Mouse (Mus musculus) monocyte, adult 5-6 weeks (primary cell): Measurements from ENCODE around the gene Map1b. TPM values are rescaled to one million over a fixed set of nuclear protein-coding genes. Genes with fewer than 3 reads are reported as not detected.

Source experiments
- ATAC-seq: fragments of 153-309, 156-312 bp; replicated peaks from 2 replicates; pipeline ENCODE4 v1.8.0; 2017; ENCODE audit warnings: mild to moderate bottlenecking; ENCODE audit not compliant: low TSS enrichment, insufficient number of reproducible peaks, severe bottlenecking, poor library complexity, low FRiP score
- total RNA-seq: library from RNA; stranded (forward); fragments of 200-1000, 200-491, 200-594 nt; gene quantifications from 3 replicates; pipeline ENCODE4 v1.2.3, GENCODE M21; 2017

Gene Map1b
- total RNA-seq, 1 experiment from 2014 or later, result 0.19 TPM

DNA sequence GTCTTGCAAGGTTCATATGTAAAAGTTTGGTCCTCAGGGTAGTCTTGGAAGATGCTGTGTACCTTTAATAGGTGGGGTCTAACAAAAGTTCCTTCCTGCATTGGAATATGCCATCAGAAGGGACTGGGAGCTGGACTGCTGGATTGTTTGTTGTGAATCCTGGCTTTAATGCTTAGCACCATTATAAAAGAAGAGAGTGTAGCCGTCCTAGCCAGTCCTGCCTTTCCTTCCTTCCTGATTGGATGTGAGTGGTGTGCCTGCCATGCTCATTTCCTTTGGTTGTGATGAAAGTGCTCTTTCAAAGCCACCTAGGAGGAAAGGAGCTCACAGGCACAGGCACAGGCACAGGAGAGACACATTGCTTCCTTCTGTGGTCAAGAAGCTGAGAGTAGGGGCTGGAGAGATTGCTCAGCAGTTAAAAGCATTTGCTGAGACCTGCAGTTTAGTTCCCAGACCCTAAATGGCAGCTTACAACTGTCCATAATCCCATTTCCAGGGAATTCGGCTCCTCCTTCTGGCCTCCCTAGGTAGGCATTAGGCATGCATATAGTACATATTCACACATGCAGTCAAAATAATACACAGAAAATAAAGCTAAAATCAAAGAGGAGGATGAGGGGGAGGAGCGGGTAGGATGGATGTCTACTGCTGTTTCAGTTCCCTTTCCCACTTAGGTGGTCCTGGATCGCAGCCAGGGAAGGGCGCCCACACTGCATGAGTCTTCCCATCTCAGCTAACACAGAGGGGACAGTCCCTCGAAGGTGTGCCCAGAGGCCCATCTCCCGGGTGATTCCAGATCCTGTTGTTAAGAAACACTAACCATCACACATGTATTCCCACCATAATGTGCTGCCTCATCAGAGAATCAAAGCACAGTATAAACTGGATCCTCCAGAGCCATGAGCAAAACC lies 128.2 kb downstream of the Map1b start:
- no peak for ATAC-seq

DNA sequence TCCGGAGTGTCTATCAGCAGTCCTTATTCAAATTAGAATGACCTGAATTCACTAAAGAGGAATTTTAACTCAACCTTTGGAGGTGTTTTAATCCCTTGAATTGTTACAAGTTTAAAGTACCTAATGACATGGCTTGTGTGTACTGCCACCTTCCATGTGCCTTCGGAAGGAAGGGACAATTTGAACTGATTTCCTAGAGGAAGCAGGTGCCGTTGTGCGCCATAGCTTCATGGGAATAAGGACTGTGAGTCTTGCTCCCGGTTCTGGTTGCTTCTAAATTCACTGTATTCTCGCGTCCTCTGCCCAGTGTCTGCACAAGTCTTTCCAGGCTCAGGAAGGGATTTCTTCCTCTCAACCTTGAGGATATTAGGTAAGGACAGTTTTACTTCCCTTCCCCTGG lies 130.0 kb downstream of the Map1b start:
- ATAC-seq, result no peak

DNA sequence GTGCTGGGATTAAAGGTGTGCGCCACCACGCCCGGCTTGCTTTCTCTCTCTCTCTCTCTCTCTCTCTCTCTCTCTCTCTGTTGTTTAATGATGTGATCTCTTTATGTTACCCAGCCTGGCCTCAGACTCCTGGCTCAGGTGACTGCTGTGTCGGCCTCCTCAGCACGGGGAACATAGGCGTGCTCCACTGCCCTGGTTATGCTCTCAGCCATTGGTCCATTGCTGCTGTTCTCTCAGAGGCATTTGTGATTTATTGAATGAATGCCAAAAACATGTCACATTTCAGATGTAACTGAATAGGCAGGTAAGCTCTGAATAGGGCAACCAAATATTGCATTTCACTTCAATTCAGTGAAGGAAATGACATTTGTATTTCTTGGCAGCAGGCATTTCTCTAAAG lies 130.4 kb downstream of the Map1b start:
- no peak for ATAC-seq

- no peak for ATAC-seq
Measured at GRCm38 (mm10) chr13:99384555-99385203, 131.7 kb downstream of the Map1b start.

DNA sequence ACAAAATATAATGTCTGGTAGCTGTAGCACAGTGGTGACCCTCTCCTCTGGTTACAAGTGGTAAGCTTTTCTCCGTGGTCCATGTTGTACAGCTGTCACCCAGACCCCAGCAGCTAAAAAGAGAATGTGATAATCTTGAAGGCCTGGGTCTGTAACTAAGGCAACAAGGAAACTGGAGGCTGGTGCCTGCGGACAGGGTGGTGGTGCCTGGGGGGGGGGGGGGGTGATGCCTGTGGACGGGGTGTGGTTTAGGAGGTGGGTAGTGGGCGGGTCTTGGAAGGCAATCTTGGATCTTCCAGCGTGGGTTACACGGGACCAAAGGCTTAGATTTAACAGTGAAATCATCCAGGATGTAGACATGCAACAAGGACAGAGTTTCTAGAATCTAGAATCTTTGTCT lies 134.0 kb downstream of the Map1b start:
- no peak for ATAC-seq

DNA sequence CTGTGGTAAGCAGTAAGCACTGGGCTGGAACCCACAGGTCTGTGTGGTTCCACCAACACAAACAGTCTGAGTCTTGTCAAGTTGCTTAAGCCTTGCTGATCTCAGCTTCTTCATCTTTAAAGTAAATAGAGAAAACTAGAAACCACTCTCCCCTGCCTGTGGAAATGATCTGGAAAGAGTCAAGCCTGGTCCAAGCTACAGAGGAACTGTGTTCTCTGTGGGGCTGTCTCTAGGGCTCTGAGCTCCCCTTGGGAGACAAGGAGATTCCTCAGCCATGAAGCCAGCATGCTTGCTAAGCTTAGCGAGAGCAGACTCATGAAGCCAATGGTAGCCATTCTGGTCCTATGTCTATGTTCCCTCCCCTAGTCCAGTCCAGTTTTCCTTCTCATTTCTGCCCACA lies 138.1 kb downstream of the Map1b start:
- ATAC-seq, result no peak

- no peak for ATAC-seq
Measured at GRCm38 (mm10) chr13:99377055-99377454, 139.3 kb downstream of the Map1b start.

- ATAC-seq, result 0 out of 2 replicates have a peak, but pooled peaks have one; percentile 50
Measured at GRCm38 (mm10) chr13:99375550-99375949, 140.8 kb downstream of the Map1b start.

DNA sequence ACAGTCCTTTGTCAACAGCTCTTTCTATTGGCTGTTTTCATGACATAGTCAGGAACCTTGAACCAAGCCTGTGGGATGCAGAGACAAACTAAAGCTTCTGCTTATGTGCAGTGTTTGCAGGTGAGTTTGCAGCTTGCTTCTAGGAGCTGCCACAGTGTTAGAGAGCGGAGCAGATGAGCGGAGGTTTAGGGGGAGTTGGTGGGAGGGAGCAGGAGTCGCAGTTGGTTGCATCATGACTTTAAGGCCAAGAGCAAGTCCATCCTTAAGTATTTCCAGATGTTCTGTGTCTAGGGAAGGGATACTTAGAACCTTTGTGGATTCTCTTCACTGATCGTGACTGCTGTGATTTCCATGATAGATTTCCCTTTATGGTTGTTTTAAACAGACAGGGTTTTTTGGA lies 142.1 kb downstream of the Map1b start:
- ATAC-seq, result no peak

DNA sequence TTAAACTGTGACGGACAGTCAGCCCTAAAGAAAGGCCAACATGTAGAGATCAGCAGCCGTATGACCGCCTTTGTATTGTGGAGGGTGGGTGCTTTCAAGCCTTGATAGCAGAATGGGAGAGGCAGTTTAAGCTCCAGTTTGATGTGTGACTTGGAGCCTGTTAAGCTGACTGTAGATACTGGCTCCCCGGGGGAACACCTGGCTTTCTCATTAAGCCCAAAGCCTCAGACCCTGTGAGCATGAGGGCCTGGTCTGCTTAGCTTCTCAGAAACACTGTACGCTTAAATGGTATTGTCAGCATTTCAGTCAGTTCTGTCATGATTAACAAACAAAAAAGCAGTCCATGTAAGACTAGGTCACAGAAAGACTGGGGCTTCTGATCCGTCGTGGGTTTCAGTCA lies 142.7 kb downstream of the Map1b start:
- ATAC-seq, result no peak

Other genes with a start within 250 kb of the Map1b start
- 43.9 to 53.5 TPM (median 48.0 TPM) in 3 replicates for gene Ptcd2, start 171.8 kb downstream of the Map1b start, total RNA-seq
- gene Mrps27, start 171.8 kb downstream of the Map1b start, total RNA-seq, result 7.3 to 12.3 TPM (median 8.6 TPM) in 3 replicates